Mouse (Mus musculus) midbrain, embryonic 16.5 days (tissue): ENCODE results near the gene Mrpl44. TPM values are rescaled to one million over a fixed set of nuclear protein-coding genes. Genes with fewer than 3 reads are reported as not detected.

ENCODE experiments used
- ATAC-seq: fragments of 200-750 bp; cut with Nextera tagmentation; 2 replicates; pipeline ENCODE4 v1.8.0; 2017; ENCODE audit warnings: moderate TSS enrichment
- H3K27ac ChIP-seq: fragments of 300-500 bp; sonication (generic); 2 replicates; pipeline ENCODE4 v1.5.1; 2014; ENCODE audit warnings: mild to moderate bottlenecking, low read length, mixed read lengths
- H3K27me3 ChIP-seq: fragments of 300-500 bp; sonication (generic); 2 replicates; pipeline ENCODE4 v1.6.1; 2014; ENCODE audit warnings: low read depth, low read length, mixed read lengths; ENCODE audit not compliant: control insufficient read depth, insufficient read depth
- H3K36me3 ChIP-seq: fragments of 300-500 bp; sonication (generic); 2 replicates; pipeline ENCODE4 v1.6.1; 2014; ENCODE audit warnings: mild to moderate bottlenecking, low read length, moderate library complexity, mixed read lengths; ENCODE audit not compliant: control insufficient read depth, insufficient read depth
- H3K4me1 ChIP-seq: fragments of 300-500 bp; sonication (generic); 2 replicates; pipeline ENCODE4 v1.6.1; 2014; ENCODE audit warnings: mild to moderate bottlenecking, low read length, mixed read lengths; ENCODE audit not compliant: control insufficient read depth, insufficient read depth
- H3K4me2 ChIP-seq: fragments of 300-500 bp; sonication (generic); 2 replicates; pipeline ENCODE4 v1.6.1; 2014; ENCODE audit warnings: mild to moderate bottlenecking, low read length, mixed read lengths
- H3K4me3 ChIP-seq: fragments of 300-500 bp; sonication (generic); 2 replicates; pipeline ENCODE4 v1.5.1; 2014; ENCODE audit warnings: low read depth, mild to moderate bottlenecking, low read length, moderate library complexity, mixed read lengths
- H3K9ac ChIP-seq: fragments of 300-500 bp; sonication (generic); 2 replicates; pipeline ENCODE4 v1.6.1; 2014; ENCODE audit warnings: low read depth, low read length, mixed read lengths
- H3K9me3 ChIP-seq: fragments of 300-500 bp; sonication (generic); replicated peaks from 2 replicates; pipeline ENCODE4 v1.6.1; 2014; ENCODE audit warnings: mild to moderate bottlenecking, low read length, mixed read lengths; ENCODE audit not compliant: control insufficient read depth, poor library complexity, severe bottlenecking
- WGBS: fragments of 180-500 bp; shearing (Covaris S2); extraction: QIAGEN DNeasy Blood & Tissue Kit; methylation state at CpG from one replicate; pipeline ENCODE4 v1.1.7; 2014; 5-methylcytosine and 5-hydroxymethylcytosine counted together
- polyA plus RNA-seq: library from polyadenylated mRNA; unstranded; fragments of >200 nt; fragmentation: Nextera tagmentation; extraction: Ambion mirVana; gene quantifications from 2 replicates; pipeline ENCODE4 v1.2.1, GENCODE M21; 2015

The Mrpl44 gene
- 41.8 and 42.9 TPM in 2 replicates for polyA plus RNA-seq

- Histone ChIP-seq H3K4me1 (peaks cover 4% of the 10 kb centered on the region), H3K4me2 (peak within 1 kb of the TSS; percentile 58), H3K27me3 (no peaks in the 10 kb centered on the region), H3K9ac (peak within 1 kb of the TSS; percentile 87), H3K4me3 (peak within 1 kb of the TSS; percentile 65), H3K27ac (peak within 1 kb of the TSS; percentile 88), H3K9me3 (no peaks in the 10 kb centered on the region), H3K36me3 (peaks cover 16% of the 10 kb centered on the region)
- peak; percentile 100 for ATAC-seq
- WGBS: under 1% methylated on average over 38 of the region's 38 CpGs
Measured at GRCm38 (mm10) chr1:79775927-79776458, at the start of gene Mrpl44, which contains the start of gene Wdfy1. TSS of gene Mrpl44 (plus strand) at chr1:79776018. TSS of gene Wdfy1 (minus strand) at chr1:79776143.

GRCm38 (mm10) chr1:79734794-79735193 is 41.0 kb upstream of the Mrpl44 start:
- WGBS: 90% methylated on average over 5 of the region's 5 CpGs
- no peak overlapping the region for H3K27ac ChIP-seq

DNA sequence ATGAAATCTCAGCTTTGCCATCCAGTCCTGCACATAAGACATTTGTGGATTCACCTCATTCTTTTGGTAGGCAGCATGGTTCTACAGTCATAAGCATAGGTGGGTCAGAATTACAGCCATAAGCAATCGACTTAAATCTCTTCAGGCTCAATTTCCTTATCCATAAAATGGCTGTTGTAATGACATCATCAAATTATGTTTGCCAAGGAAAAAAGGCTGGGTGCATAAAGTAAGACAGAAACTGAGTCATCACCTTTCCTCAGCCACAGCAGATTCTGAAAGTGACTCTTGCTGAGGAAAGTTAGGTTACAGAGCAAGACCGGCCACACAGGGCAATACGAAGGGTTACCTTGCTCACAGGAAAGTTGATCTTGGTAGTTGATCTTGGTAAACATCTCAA is 39.4 kb upstream of the Mrpl44 start:
- H3K36me3 ChIP-seq: peaks cover 18% of the 10 kb centered on the region
- H3K4me2 ChIP-seq: no peak overlapping the region
- 96% methylated on average over 3 of the region's 3 CpGs for WGBS
- no peaks in the 10 kb centered on the region for H3K9me3 ChIP-seq
- no peaks in the 10 kb centered on the region for H3K27me3 ChIP-seq
- ATAC-seq: no peak
- H3K4me3 ChIP-seq: no peak overlapping the region
- no peak overlapping the region for H3K27ac ChIP-seq
- no peak overlapping the region for H3K9ac ChIP-seq
- no peaks in the 10 kb centered on the region for H3K4me1 ChIP-seq

More at GRCm38 (mm10) chr1:79734794-79735193, 41.0 kb upstream of the Mrpl44 start:
- no peak for ATAC-seq
- Histone ChIP-seq H3K9ac (no peak overlapping the region), H3K4me3 (no peak overlapping the region), H3K9me3 (no peaks in the 10 kb centered on the region), H3K27me3 (no peaks in the 10 kb centered on the region), H3K4me1 (no peaks in the 10 kb centered on the region), H3K36me3 (peaks cover 18% of the 10 kb centered on the region), H3K4me2 (no peak overlapping the region)

DNA sequence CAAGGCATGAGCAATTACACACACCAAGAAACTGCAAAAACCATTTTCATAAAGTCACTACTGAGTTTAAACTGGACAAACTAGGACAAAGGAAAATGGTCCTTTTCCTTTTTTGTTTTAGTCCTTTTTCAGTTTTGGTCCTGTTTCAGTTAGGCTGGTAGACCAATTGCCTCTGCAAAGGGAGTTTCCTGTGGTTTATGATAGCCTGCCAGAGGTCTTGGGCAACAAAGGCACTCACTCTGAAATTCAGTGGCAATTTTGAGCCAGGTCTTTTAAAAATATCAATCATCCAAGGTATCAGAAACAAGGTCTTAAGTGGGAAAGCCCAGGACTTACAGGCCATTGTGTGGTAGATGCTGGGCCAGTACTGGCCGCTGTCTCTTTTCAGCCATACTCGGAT is 36.1 kb upstream of the Mrpl44 start:
- Histone ChIP-seq H3K27ac (no peak overlapping the region), H3K4me2 (no peak overlapping the region), H3K36me3 (peaks cover 15% of the 10 kb centered on the region), H3K27me3 (no peaks in the 10 kb centered on the region), H3K4me3 (no peak overlapping the region), H3K9ac (no peak overlapping the region), H3K4me1 (no peaks in the 10 kb centered on the region), H3K9me3 (no peaks in the 10 kb centered on the region)
- no peak for ATAC-seq
- 96% methylated on average over 2 of the region's 2 CpGs for WGBS

GRCm38 (mm10) chr1:79741002-79741401 is 34.8 kb upstream of the Mrpl44 start:
- H3K9me3 ChIP-seq: no peaks in the 10 kb centered on the region
- ATAC-seq: 0 out of 2 replicates have a peak, but pooled peaks have one; percentile 42
- peaks cover 16% of the 10 kb centered on the region for H3K36me3 ChIP-seq
- H3K4me3 ChIP-seq: no peak overlapping the region
- no peak overlapping the region for H3K4me2 ChIP-seq
- WGBS: 82% methylated on average over 4 of the region's 4 CpGs
- no peak overlapping the region for H3K9ac ChIP-seq
- no peak overlapping the region; the same call in 1 of the 2 replicates for H3K27ac ChIP-seq
- H3K4me1 ChIP-seq: no peaks in the 10 kb centered on the region
- no peaks in the 10 kb centered on the region for H3K27me3 ChIP-seq

DNA sequence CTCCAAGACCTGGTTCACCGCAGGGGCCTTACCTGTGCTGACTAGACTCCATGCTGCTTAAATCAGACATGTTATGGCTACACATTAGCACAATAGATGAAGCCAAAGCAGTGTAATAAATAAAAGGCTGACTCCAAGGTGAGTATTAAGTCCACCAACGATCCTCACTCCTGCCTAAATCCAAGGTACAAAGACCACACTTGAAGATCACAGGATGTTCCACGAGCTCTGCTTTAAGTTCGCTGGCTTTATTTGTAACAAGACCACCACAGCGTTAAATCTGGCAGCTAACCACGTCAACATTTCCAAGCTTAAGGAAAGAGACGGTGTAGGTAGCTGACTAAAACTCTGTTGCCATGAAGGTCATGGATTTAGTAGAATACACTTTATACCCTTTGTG is 32.9 kb upstream of the Mrpl44 start:
- ATAC-seq: no peak
- no peak overlapping the region for H3K4me3 ChIP-seq
- H3K36me3 ChIP-seq: peaks cover 16% of the 10 kb centered on the region
- no peak overlapping the region for H3K27ac ChIP-seq
- no peak overlapping the region for H3K4me2 ChIP-seq
- no peak overlapping the region for H3K9ac ChIP-seq
- H3K4me1 ChIP-seq: no peaks in the 10 kb centered on the region
- H3K9me3 ChIP-seq: no peaks in the 10 kb centered on the region
- WGBS: 86% methylated on average over 7 of the region's 7 CpGs
- no peaks in the 10 kb centered on the region for H3K27me3 ChIP-seq

DNA sequence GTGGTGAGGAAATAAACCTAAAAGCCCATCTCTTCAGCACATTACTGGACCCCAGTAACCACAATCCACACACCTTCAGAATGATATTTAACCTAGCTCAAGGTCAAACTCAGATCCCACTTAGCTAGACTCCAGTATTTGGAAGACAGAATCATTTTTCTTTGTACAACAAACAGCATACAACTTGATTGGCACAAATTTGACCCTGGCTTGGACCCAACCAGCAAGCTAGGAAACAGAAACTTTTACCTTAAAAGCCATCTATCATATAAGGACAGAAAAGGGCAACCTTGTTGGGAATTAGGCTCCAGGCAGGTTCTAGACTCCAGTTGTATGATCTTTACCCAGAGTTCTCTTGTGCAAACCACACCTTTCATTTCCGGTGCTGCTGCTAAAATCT is 32.4 kb upstream of the Mrpl44 start:
- 97% methylated on average over 1 of the region's 1 CpGs for WGBS
- ATAC-seq: no peak
- H3K36me3 ChIP-seq: peaks cover 12% of the 10 kb centered on the region
- H3K27me3 ChIP-seq: no peaks in the 10 kb centered on the region
- H3K4me1 ChIP-seq: no peaks in the 10 kb centered on the region
- H3K9ac ChIP-seq: no peak overlapping the region
- no peak overlapping the region for H3K4me2 ChIP-seq
- H3K27ac ChIP-seq: no peak overlapping the region
- H3K4me3 ChIP-seq: no peak overlapping the region
- H3K9me3 ChIP-seq: no peaks in the 10 kb centered on the region

GRCm38 (mm10) chr1:79746056-79746455 is 29.8 kb upstream of the Mrpl44 start:
- no peak for ATAC-seq
- H3K27ac ChIP-seq: no peak overlapping the region
- H3K4me1 ChIP-seq: no peaks in the 10 kb centered on the region
- no peak overlapping the region for H3K4me3 ChIP-seq
- no peak overlapping the region for H3K4me2 ChIP-seq
- no peaks in the 10 kb centered on the region; the same call in 1 of the 2 replicates for H3K9me3 ChIP-seq
- 93% methylated on average over 4 of the region's 4 CpGs for WGBS
- peaks cover 8% of the 10 kb centered on the region for H3K36me3 ChIP-seq
- H3K9ac ChIP-seq: no peak overlapping the region
- no peaks in the 10 kb centered on the region for H3K27me3 ChIP-seq

DNA sequence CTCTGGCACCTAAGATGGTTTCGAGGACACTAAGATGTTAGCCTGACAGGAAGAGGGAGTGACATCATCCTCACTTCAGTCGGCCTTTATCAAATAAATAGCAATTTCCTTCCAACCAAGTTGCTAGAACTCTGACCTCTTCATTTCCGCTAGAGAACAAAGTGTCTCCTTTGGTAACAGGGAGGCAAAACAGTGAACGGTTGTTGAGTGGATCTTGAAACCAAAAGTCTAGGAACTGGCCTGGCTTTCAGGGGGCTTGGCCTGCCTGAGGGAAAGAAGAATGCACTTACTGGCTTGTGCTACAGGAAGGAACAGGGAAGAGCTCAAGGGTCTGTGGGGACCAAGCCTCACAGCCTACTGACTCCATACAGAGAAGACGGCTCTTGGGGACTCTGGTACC is 24.6 kb upstream of the Mrpl44 start:
- Histone ChIP-seq H3K27ac (no peak overlapping the region), H3K4me2 (no peak overlapping the region), H3K36me3 (peaks cover 8% of the 10 kb centered on the region), H3K27me3 (no peaks in the 10 kb centered on the region), H3K9ac (no peak overlapping the region), H3K9me3 (no peaks in the 10 kb centered on the region; the same call in 1 of the 2 replicates), H3K4me1 (no peaks in the 10 kb centered on the region), H3K4me3 (no peak overlapping the region)
- no peak for ATAC-seq
- 89% methylated on average over 5 of the region's 5 CpGs for WGBS
